Mouse (Mus musculus): ENCODE data around the gene Rfx7.

Gene Rfx7

GRCm38 (mm10) chr9:72543590-72543989, 11.6 kb downstream of the Rfx7 start:
- no peak for DNase-seq (ENCODE audit: low spot score)

- DNase-seq (ENCODE audit: low spot score), result no peak
These were observed 26.7 kb downstream of the Rfx7 start for GRCm38 (mm10) chr9:72558780-72559179.

GRCm38 (mm10) chr9:72560316-72560715, 28.3 kb downstream of the Rfx7 start:
- no peak for DNase-seq (ENCODE audit: low spot score)

GRCm38 (mm10) chr9:72563277-72563676, 31.2 kb downstream of the Rfx7 start:
- no peak for DNase-seq (ENCODE audit: low spot score)

- DNase-seq (ENCODE audit: low spot score), result no peak
These were observed 35.1 kb downstream of the Rfx7 start for GRCm38 (mm10) chr9:72567116-72567515.

GRCm38 (mm10) chr9:72580216-72580615, 48.2 kb downstream of the Rfx7 start:
- no peak for DNase-seq (ENCODE audit: low spot score)

GRCm38 (mm10) chr9:72590861-72591260, 58.8 kb downstream of the Rfx7 start:
- DNase-seq (ENCODE audit: low spot score), result no peak

GRCm38 (mm10) chr9:72592016-72592415, 60.0 kb downstream of the Rfx7 start:
- DNase-seq (ENCODE audit: low spot score), result no peak

- DNase-seq (ENCODE audit: low spot score), result peak; percentile 52
These were observed 62.6 kb downstream of the Rfx7 start for GRCm38 (mm10) chr9:72594656-72595055.

GRCm38 (mm10) chr9:72600142-72600541, 68.1 kb downstream of the Rfx7 start:
- DNase-seq (ENCODE audit: low spot score), result no peak

- no peak for DNase-seq (ENCODE audit: low spot score)
These were observed 77.7 kb downstream of the Rfx7 start for GRCm38 (mm10) chr9:72609771-72610170.

GRCm38 (mm10) chr9:72613884-72614283, 81.8 kb downstream of the Rfx7 start:
- DNase-seq (ENCODE audit: low spot score), result no peak

GRCm38 (mm10) chr9:72614786-72615480, 82.9 kb downstream of the Rfx7 start:
- DNase-seq (ENCODE audit: low spot score), result no peak

GRCm38 (mm10) chr9:72618037-72618436, 86.0 kb downstream of the Rfx7 start:
- DNase-seq (ENCODE audit: low spot score), result no peak

GRCm38 (mm10) chr9:72623605-72624004, 91.6 kb downstream of the Rfx7 start:
- DNase-seq (ENCODE audit: low spot score), result no peak

- DNase-seq (ENCODE audit: low spot score), result no peak
These were observed 95.6 kb downstream of the Rfx7 start for GRCm38 (mm10) chr9:72627598-72627997.

- DNase-seq (ENCODE audit: low spot score), result no peak
These were observed 96.6 kb downstream of the Rfx7 start for GRCm38 (mm10) chr9:72628591-72628990.

GRCm38 (mm10) chr9:72632198-72632597, 100.2 kb downstream of the Rfx7 start:
- DNase-seq (ENCODE audit: low spot score), result no peak

GRCm38 (mm10) chr9:72635134-72635533, 103.1 kb downstream of the Rfx7 start:
- no peak for DNase-seq (ENCODE audit: low spot score)

- no peak for DNase-seq (ENCODE audit: low spot score)
These were observed 104.5 kb downstream of the Rfx7 start for GRCm38 (mm10) chr9:72636547-72636946.

GRCm38 (mm10) chr9:72637243-72637642, 105.2 kb downstream of the Rfx7 start:
- DNase-seq (ENCODE audit: low spot score), result no peak

- no peak for DNase-seq (ENCODE audit: low spot score)
These were observed 107.2 kb downstream of the Rfx7 start for GRCm38 (mm10) chr9:72638951-72639842.
